Mouse (Mus musculus) lung, embryonic 15.5 days (tissue): ENCODE measurements around the gene Slc12a5. TPM values are rescaled to one million over a fixed set of nuclear protein-coding genes. Genes with fewer than 3 reads are reported as not detected.

Experiments used
- ATAC-seq: fragments of 200-750 bp; cut with Nextera tagmentation; 2 replicates; pipeline ENCODE4 v1.8.0; 2017; ENCODE audit warnings: moderate number of reproducible peaks, borderline replicate concordance; ENCODE audit not compliant: low FRiP score, low TSS enrichment; ENCODE audit errors: extremely low read depth
- H3K27ac ChIP-seq: fragments of 300-500 bp; sonication (generic); 2 replicates; pipeline ENCODE4 v1.5.1; 2015; ENCODE audit warnings: moderate library complexity, mild to moderate bottlenecking, inconsistent platforms
- H3K27me3 ChIP-seq: fragments of 300-500 bp; sonication (generic); 2 replicates; pipeline ENCODE4 v1.6.1; 2015; ENCODE audit warnings: inconsistent platforms
- H3K36me3 ChIP-seq: fragments of 300-500 bp; sonication (generic); 2 replicates; pipeline ENCODE4 v1.6.1; 2015; ENCODE audit warnings: inconsistent platforms
- H3K4me1 ChIP-seq: fragments of 300-500 bp; sonication (generic); 2 replicates; pipeline ENCODE4 v1.6.1; 2015; ENCODE audit warnings: inconsistent platforms
- H3K4me2 ChIP-seq: fragments of 300-500 bp; sonication (generic); 2 replicates; pipeline ENCODE4 v1.6.1; 2015; ENCODE audit warnings: inconsistent platforms, mild to moderate bottlenecking, moderate library complexity
- H3K4me3 ChIP-seq: fragments of 300-500 bp; sonication (generic); 2 replicates; pipeline ENCODE4 v1.5.1; 2015; ENCODE audit warnings: mild to moderate bottlenecking, inconsistent platforms
- H3K9ac ChIP-seq: fragments of 300-500 bp; sonication (generic); 2 replicates; pipeline ENCODE4 v1.6.1; 2015; ENCODE audit warnings: inconsistent platforms
- H3K9me3 ChIP-seq: fragments of 300-500 bp; sonication (generic); 2 replicates; pipeline ENCODE4 v1.6.1; 2016; ENCODE audit warnings: inconsistent platforms
- whole genome bisulfite sequencing: fragments of 180-500 bp; shearing (Covaris S2); methylation state at CpG from one replicate; pipeline ENCODE4 v1.1.7; 2015; 5-methylcytosine and 5-hydroxymethylcytosine counted together
- polyA plus RNA-seq: library from polyadenylated mRNA; unstranded; fragments of >200 nt; fragmentation: Nextera tagmentation; extraction: Ambion mirVana; gene quantifications from 2 replicates; pipeline ENCODE4 v1.2.1, GENCODE M21; 2015

The Slc12a5 gene
- polyA plus RNA-seq, 1 experiment from 2014 or later, result 1.1 TPM

GRCm38 (mm10) chr2:164964981-164965380 lies 4.4 kb downstream of the Slc12a5 start:
- H3K4me1 ChIP-seq, result peaks cover 17% of the 10 kb centered on the region
- no peaks in the 10 kb centered on the region for H3K36me3 ChIP-seq
- 67% methylated on average over 1 of the region's 1 CpGs for WGBS
- H3K9me3 ChIP-seq, result no peaks in the 10 kb centered on the region
- peaks cover 58% of the 10 kb centered on the region for H3K27me3 ChIP-seq
- H3K9ac ChIP-seq, result no peak overlapping the region
- no peak overlapping the region for H3K4me2 ChIP-seq
- H3K27ac ChIP-seq, result no peak overlapping the region
- no peak overlapping the region for H3K4me3 ChIP-seq
- no peak for ATAC-seq

- no peak overlapping the region for H3K4me3 ChIP-seq
- no peaks in the 10 kb centered on the region for H3K36me3 ChIP-seq
- ATAC-seq, result no peak
- no peak overlapping the region for H3K9ac ChIP-seq
- peaks cover 72% of the 10 kb centered on the region for H3K27me3 ChIP-seq
- H3K9me3 ChIP-seq, result no peaks in the 10 kb centered on the region
- peaks cover 10% of the 10 kb centered on the region for H3K4me1 ChIP-seq
- no peak overlapping the region for H3K27ac ChIP-seq
- 19% methylated on average over 8 of the region's 8 CpGs for WGBS
- H3K4me2 ChIP-seq, result no peak overlapping the region
Measured at GRCm38 (mm10) chr2:164966381-164966780, 5.8 kb downstream of the Slc12a5 start.

- Histone ChIP-seq H3K9ac (no peak overlapping the region), H3K27ac (no peak overlapping the region), H3K4me3 (no peak overlapping the region), H3K4me1 (peaks cover 7% of the 10 kb centered on the region), H3K36me3 (no peaks in the 10 kb centered on the region), H3K9me3 (no peaks in the 10 kb centered on the region), H3K4me2 (no peak overlapping the region), H3K27me3 (peaks cover 79% of the 10 kb centered on the region)
- ATAC-seq, result no peak
- WGBS, result 19% methylated on average over 6 of the region's 6 CpGs
Measured at GRCm38 (mm10) chr2:164967193-164967592, 6.6 kb downstream of the Slc12a5 start.

- 3% methylated on average over 60 of the region's 65 CpGs for WGBS
Measured at GRCm38 (mm10) chr2:164967761-164968440, 7.3 kb downstream of the Slc12a5 start.

GRCm38 (mm10) chr2:164968451-164968851 lies 7.8 kb downstream of the Slc12a5 start:
- H3K4me3 ChIP-seq, result peak overlapping the region; percentile 29
- no peak overlapping the region for H3K9ac ChIP-seq
- peak; percentile 84 for ATAC-seq
- H3K27me3 ChIP-seq, result peaks cover 85% of the 10 kb centered on the region
- peak overlapping the region; percentile 52 for H3K4me2 ChIP-seq
- peaks cover 7% of the 10 kb centered on the region for H3K4me1 ChIP-seq
- H3K9me3 ChIP-seq, result no peaks in the 10 kb centered on the region
- no peaks in the 10 kb centered on the region for H3K36me3 ChIP-seq
- H3K27ac ChIP-seq, result no peak overlapping the region
- WGBS, result under 1% methylated on average over 29 of the region's 29 CpGs

More at GRCm38 (mm10) chr2:164967761-164968440, 7.3 kb downstream of the Slc12a5 start:
- Histone ChIP-seq H3K36me3 (no peaks in the 10 kb centered on the region), H3K4me1 (peaks cover 7% of the 10 kb centered on the region), H3K4me2 (peak overlapping the region; percentile 52), H3K9me3 (no peaks in the 10 kb centered on the region), H3K27ac (no peak overlapping the region), H3K27me3 (peaks cover 82% of the 10 kb centered on the region), H3K9ac (no peak overlapping the region), H3K4me3 (peak overlapping the region; percentile 29)
- ATAC-seq, result peak; percentile 29; the same call in 1 of the 2 replicates

GRCm38 (mm10) chr2:164969348-164969781 lies 8.8 kb downstream of the Slc12a5 start:
- 2% methylated on average over 21 of the region's 21 CpGs for WGBS

GRCm38 (mm10) chr2:164970631-164971196 lies 10.1 kb downstream of the Slc12a5 start:
- no peak overlapping the region for H3K4me3 ChIP-seq
- WGBS, result under 1% methylated on average over 42 of the region's 42 CpGs

More at GRCm38 (mm10) chr2:164969348-164969781, 8.8 kb downstream of the Slc12a5 start:
- peaks cover 7% of the 10 kb centered on the region for H3K4me1 ChIP-seq
- no peaks in the 10 kb centered on the region for H3K9me3 ChIP-seq
- no peak overlapping the region for H3K4me3 ChIP-seq
- H3K36me3 ChIP-seq, result no peaks in the 10 kb centered on the region
- H3K27me3 ChIP-seq, result peaks cover 83% of the 10 kb centered on the region
- H3K27ac ChIP-seq, result no peak overlapping the region
- no peak for ATAC-seq
- H3K9ac ChIP-seq, result no peak overlapping the region
- no peak overlapping the region for H3K4me2 ChIP-seq

GRCm38 (mm10) chr2:164972646-164973045 lies 12.0 kb downstream of the Slc12a5 start:
- 40% methylated on average over 5 of the region's 5 CpGs for WGBS
- Histone ChIP-seq H3K4me1 (peaks cover 7% of the 10 kb centered on the region), H3K9ac (no peak overlapping the region), H3K36me3 (no peaks in the 10 kb centered on the region), H3K27me3 (peaks cover 54% of the 10 kb centered on the region), H3K9me3 (no peaks in the 10 kb centered on the region), H3K4me2 (no peak overlapping the region), H3K27ac (no peak overlapping the region), H3K4me3 (no peak overlapping the region)
- ATAC-seq, result no peak

More at GRCm38 (mm10) chr2:164970631-164971196, 10.1 kb downstream of the Slc12a5 start:
- no peak overlapping the region for H3K27ac ChIP-seq
- no peaks in the 10 kb centered on the region for H3K36me3 ChIP-seq
- peak; percentile 20; the same call in 1 of the 2 replicates for ATAC-seq
- H3K27me3 ChIP-seq, result peaks cover 73% of the 10 kb centered on the region
- peaks cover 7% of the 10 kb centered on the region for H3K4me1 ChIP-seq
- peak overlapping the region; percentile 14; the same call in 1 of the 2 replicates for H3K4me2 ChIP-seq
- no peak overlapping the region for H3K9ac ChIP-seq
- no peaks in the 10 kb centered on the region for H3K9me3 ChIP-seq

GRCm38 (mm10) chr2:164975611-164976010 lies 15.0 kb downstream of the Slc12a5 start:
- Histone ChIP-seq H3K4me3 (no peak overlapping the region), H3K27me3 (peaks cover 24% of the 10 kb centered on the region), H3K9ac (no peak overlapping the region), H3K9me3 (no peaks in the 10 kb centered on the region), H3K4me1 (no peaks in the 10 kb centered on the region), H3K36me3 (no peaks in the 10 kb centered on the region), H3K27ac (no peak overlapping the region), H3K4me2 (no peak overlapping the region)
- WGBS, result 77% methylated on average over 6 of the region's 6 CpGs
- ATAC-seq, result no peak

GRCm38 (mm10) chr2:164979749-164980148 lies 19.1 kb downstream of the Slc12a5 start:
- H3K9me3 ChIP-seq, result no peaks in the 10 kb centered on the region
- no peak overlapping the region for H3K4me3 ChIP-seq
- no peak overlapping the region for H3K9ac ChIP-seq
- H3K4me2 ChIP-seq, result no peak overlapping the region
- H3K27me3 ChIP-seq, result no peaks in the 10 kb centered on the region
- no peaks in the 10 kb centered on the region for H3K4me1 ChIP-seq
- ATAC-seq, result no peak
- no peaks in the 10 kb centered on the region for H3K36me3 ChIP-seq
- H3K27ac ChIP-seq, result no peak overlapping the region
- WGBS, result 14% methylated on average over 7 of the region's 7 CpGs

GRCm38 (mm10) chr2:164985962-164986361 lies 25.4 kb downstream of the Slc12a5 start:
- H3K9me3 ChIP-seq, result no peaks in the 10 kb centered on the region
- no peak overlapping the region for H3K4me2 ChIP-seq
- no peak for ATAC-seq
- H3K27me3 ChIP-seq, result no peaks in the 10 kb centered on the region
- no peaks in the 10 kb centered on the region for H3K4me1 ChIP-seq
- H3K4me3 ChIP-seq, result no peak overlapping the region
- H3K36me3 ChIP-seq, result no peaks in the 10 kb centered on the region
- H3K27ac ChIP-seq, result no peak overlapping the region
- WGBS, result 66% methylated on average over 6 of the region's 6 CpGs
- H3K9ac ChIP-seq, result no peak overlapping the region

GRCm38 (mm10) chr2:164986371-164987027 lies 25.9 kb downstream of the Slc12a5 start:
- 57% methylated on average over 14 of the region's 14 CpGs for WGBS
- Histone ChIP-seq H3K9ac (no peak overlapping the region), H3K4me3 (no peak overlapping the region), H3K4me2 (no peak overlapping the region), H3K36me3 (no peaks in the 10 kb centered on the region), H3K27ac (no peak overlapping the region), H3K9me3 (no peaks in the 10 kb centered on the region), H3K27me3 (no peaks in the 10 kb centered on the region; the same call in 1 of the 2 replicates), H3K4me1 (no peaks in the 10 kb centered on the region)
- ATAC-seq, result no peak
